Mouse (Mus musculus): ENCODE data around the gene Insr. TPM values are rescaled to one million over a fixed set of nuclear protein-coding genes. Genes with fewer than 3 reads are reported as not detected.

Insr gene
- polyA plus RNA-seq, 1 experiment from 2014 or later = 33.2 TPM

DNA sequence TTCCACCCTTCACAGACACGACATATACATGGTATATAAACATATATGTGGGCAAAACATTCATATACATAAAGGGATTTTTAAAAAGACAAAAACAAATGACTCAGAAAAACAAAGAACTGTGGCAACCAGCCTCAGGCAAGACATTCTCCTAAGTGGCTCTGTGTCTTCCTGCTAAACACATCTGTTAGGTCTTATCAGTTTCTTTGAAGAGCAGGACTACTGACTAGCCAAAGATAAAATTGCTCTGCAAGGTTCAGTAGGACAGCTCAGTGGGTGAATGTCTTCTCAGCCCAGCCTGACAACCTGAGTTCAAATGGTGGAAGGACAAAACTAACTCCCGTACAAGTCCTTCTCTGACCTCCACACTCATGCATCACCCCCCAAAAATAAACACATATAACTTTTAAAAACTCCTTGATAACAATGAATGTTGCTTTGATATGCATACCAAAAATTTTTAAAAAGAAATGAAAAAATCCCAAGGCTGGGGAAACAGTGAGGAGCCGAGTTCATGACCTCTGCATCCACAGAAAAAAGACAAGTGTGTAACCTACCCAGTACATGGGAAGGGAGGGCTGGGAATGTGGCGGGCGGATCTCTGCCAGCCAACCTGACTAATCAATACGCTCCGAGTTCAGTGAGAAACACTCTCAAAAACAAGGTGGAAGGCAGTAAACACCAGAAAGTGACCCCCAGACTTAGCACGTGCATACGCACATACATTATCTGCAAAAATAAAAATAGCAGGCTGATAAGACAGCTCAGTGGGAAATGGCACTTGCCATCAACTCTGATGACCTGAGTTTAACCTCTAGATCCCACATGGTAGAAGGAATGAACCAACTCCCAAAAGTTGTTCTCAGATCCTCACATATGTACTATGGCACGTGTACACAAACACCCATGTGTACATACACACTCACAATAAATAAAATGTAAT lies 49.0 kb downstream of the Insr start:
- peak; percentile 22; the same call in 1 of the 2 replicates for ATAC-seq
- 61% methylated on average over 10 of the region's 10 CpGs for WGBS

DNA sequence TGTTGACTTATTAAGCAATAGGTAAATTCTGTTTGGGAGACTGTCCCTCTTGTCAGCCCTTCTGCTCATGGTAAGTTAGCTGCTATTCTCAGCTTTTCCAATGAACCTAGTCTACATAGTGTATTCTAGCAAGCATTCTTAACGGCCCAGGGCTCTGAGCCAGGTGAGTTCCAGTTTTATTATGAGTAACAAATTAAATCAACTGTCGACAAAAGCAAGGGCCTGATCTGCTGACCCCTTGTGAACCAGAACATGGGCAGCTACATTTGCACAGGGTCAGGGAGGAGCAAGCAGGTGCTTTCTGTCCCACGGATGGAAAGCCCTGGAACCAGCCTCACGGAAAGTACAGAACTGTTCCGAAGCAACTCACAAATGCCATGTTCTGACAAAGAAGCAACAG lies 52.0 kb downstream of the Insr start:
- 0 out of 2 replicates have a peak, but pooled peaks have one; percentile 19 for ATAC-seq
- no peak overlapping the region for H3K27ac ChIP-seq (ENCODE audit: low read length)

More for the DNA sequence above, 49.0 kb downstream of the Insr start:
- Histone ChIP-seq H3K27me3 (replicated peaks; ENCODE audit: control insufficient read depth, insufficient read depth, low read length) (no peaks in the 10 kb centered on the region), H3K9me3 (ENCODE audit: control insufficient read depth, low read length) (no peaks in the 10 kb centered on the region), H3K4me2 (ENCODE audit: low read depth, low read length) (no peak overlapping the region), H3K4me1 (ENCODE audit: control insufficient read depth, insufficient read depth, low read length) (peaks cover 16% of the 10 kb centered on the region), H3K27ac (ENCODE audit: low read length) (no peak overlapping the region), H3K36me3 (ENCODE audit: control insufficient read depth, insufficient read depth, low read length) (no peaks in the 10 kb centered on the region), H3K4me3 (ENCODE audit: low read length) (no peak overlapping the region), H3K9ac (ENCODE audit: low read depth, low read length) (no peak overlapping the region)

DNA sequence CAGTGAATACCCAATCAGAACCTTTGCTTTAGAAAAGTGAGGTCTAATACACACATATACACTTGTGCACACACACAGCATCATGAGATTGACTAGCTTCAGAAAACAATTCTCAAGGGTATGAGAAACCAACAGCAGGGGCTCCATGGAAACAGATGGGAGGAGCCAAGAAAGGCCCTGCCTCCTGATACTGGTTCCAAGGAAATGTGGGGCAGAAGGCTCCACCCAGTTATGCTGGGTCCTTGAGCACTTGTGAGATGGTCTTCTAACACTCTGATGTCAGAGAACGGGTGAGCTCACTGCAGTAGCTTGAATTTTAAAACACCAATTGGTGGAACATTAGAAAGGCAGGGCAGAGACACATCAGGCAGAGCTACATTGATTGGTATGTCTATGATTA lies 53.7 kb downstream of the Insr start:
- Histone ChIP-seq H3K27ac (ENCODE audit: low read length) (peak overlapping the region; percentile 60), H3K4me2 (ENCODE audit: low read depth, low read length) (no peak overlapping the region), H3K4me1 (ENCODE audit: control insufficient read depth, insufficient read depth, low read length) (peaks cover 29% of the 10 kb centered on the region), H3K9ac (ENCODE audit: low read depth, low read length) (no peak overlapping the region), H3K9me3 (ENCODE audit: control insufficient read depth, low read length) (no peaks in the 10 kb centered on the region), H3K27me3 (replicated peaks; ENCODE audit: control insufficient read depth, insufficient read depth, low read length) (no peaks in the 10 kb centered on the region), H3K4me3 (ENCODE audit: low read length) (no peak overlapping the region), H3K36me3 (ENCODE audit: control insufficient read depth, insufficient read depth, low read length) (no peaks in the 10 kb centered on the region)
- no peak for ATAC-seq
- WGBS = 78% methylated on average over 1 of the region's 1 CpGs

More for the DNA sequence above, 52.0 kb downstream of the Insr start:
- Histone ChIP-seq H3K36me3 (ENCODE audit: control insufficient read depth, insufficient read depth, low read length) (no peaks in the 10 kb centered on the region), H3K4me1 (ENCODE audit: control insufficient read depth, insufficient read depth, low read length) (peaks cover 22% of the 10 kb centered on the region), H3K9ac (ENCODE audit: low read depth, low read length) (no peak overlapping the region), H3K4me2 (ENCODE audit: low read depth, low read length) (no peak overlapping the region), H3K4me3 (ENCODE audit: low read length) (no peak overlapping the region), H3K9me3 (ENCODE audit: control insufficient read depth, low read length) (no peaks in the 10 kb centered on the region), H3K27me3 (replicated peaks; ENCODE audit: control insufficient read depth, insufficient read depth, low read length) (no peaks in the 10 kb centered on the region)
- 67% methylated on average over 5 of the region's 5 CpGs for WGBS

DNA sequence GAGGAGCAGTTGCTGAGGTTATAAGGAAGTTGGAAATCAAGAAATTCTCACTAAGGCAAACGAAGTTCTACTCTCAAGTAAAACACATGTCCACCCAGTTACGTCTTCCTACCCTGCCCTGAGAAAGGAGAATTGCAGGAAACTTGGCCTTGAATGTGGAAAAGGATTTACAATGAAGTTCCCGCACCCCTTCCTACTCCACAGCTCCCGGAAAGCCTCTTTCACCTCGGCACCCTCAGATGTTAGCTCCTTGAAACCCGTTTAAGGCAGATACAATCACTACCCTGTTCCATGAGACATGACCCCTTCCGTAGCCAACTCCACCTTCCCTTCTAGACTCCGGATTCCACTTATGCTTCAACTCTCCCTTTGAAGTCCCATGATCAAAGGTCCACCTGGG lies 54.2 kb downstream of the Insr start:
- Histone ChIP-seq H3K9ac (ENCODE audit: low read depth, low read length) (no peak overlapping the region), H3K27ac (ENCODE audit: low read length) (peak overlapping the region; percentile 60), H3K9me3 (ENCODE audit: control insufficient read depth, low read length) (no peaks in the 10 kb centered on the region), H3K27me3 (replicated peaks; ENCODE audit: control insufficient read depth, insufficient read depth, low read length) (no peaks in the 10 kb centered on the region), H3K4me2 (ENCODE audit: low read depth, low read length) (no peak overlapping the region), H3K4me3 (ENCODE audit: low read length) (no peak overlapping the region), H3K36me3 (ENCODE audit: control insufficient read depth, insufficient read depth, low read length) (no peaks in the 10 kb centered on the region), H3K4me1 (ENCODE audit: control insufficient read depth, insufficient read depth, low read length) (peaks cover 30% of the 10 kb centered on the region)
- ATAC-seq = no peak
- 70% methylated on average over 8 of the region's 8 CpGs for WGBS

DNA sequence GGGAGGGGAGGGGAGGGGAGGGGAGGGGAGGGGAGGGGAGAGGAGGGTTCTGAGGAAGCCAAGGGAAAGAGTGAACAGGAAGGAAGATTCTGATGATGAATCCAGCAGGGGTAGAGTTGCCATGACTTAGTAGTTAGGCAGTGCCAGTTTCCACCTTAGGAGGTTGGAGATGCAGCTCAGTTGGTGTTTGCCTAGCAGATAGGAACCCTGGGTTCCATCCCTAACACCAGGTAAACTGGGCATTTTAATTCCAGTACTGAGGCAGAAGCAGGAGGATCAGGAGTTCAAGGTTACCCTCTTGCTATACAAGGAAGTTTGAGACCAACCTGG lies 56.8 kb downstream of the Insr start:
- ATAC-seq = no peak

DNA sequence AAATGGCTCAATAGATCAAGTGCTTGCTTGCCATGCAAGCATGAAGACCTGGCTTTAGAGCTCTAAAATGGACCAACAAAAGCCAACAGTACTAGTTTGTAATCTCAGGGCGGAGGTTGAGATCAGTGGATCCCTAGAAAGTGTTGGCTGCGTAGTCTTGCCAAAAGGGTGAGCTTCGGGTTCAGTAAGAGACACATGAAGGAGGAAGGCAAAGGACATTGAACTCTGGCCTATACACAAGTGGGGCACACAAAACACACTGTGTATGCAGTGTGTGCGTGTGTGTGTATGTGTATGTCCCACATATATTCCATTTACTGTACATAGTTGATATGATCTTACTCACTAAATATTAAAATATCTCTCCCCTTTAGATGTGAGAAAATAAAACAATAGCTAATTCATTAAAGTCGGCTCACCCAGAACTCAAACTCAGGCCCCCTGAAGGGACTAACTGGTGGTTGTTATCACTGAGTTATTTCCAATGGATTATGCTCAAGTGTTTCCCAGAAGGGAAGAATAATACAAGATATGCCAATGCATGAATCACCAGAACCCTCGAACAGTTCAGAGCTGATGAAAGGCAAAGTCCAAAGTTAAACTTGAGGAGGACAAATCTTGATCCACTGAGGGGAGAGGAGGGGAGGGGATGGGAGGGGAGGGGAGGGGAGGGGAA lies 57.3 kb downstream of the Insr start:
- WGBS = 54% methylated on average over 6 of the region's 6 CpGs

More for the DNA sequence above, 56.8 kb downstream of the Insr start:
- Histone ChIP-seq H3K9ac (ENCODE audit: low read depth, low read length) (no peak overlapping the region), H3K4me2 (ENCODE audit: low read depth, low read length) (no peak overlapping the region), H3K27ac (ENCODE audit: low read length) (peak overlapping the region; percentile 66; the same call in 1 of the 2 replicates), H3K4me3 (ENCODE audit: low read length) (no peak overlapping the region), H3K9me3 (ENCODE audit: control insufficient read depth, low read length) (no peaks in the 10 kb centered on the region), H3K36me3 (ENCODE audit: control insufficient read depth, insufficient read depth, low read length) (no peaks in the 10 kb centered on the region), H3K27me3 (replicated peaks; ENCODE audit: control insufficient read depth, insufficient read depth, low read length) (no peaks in the 10 kb centered on the region), H3K4me1 (ENCODE audit: control insufficient read depth, insufficient read depth, low read length) (peaks cover 36% of the 10 kb centered on the region)

DNA sequence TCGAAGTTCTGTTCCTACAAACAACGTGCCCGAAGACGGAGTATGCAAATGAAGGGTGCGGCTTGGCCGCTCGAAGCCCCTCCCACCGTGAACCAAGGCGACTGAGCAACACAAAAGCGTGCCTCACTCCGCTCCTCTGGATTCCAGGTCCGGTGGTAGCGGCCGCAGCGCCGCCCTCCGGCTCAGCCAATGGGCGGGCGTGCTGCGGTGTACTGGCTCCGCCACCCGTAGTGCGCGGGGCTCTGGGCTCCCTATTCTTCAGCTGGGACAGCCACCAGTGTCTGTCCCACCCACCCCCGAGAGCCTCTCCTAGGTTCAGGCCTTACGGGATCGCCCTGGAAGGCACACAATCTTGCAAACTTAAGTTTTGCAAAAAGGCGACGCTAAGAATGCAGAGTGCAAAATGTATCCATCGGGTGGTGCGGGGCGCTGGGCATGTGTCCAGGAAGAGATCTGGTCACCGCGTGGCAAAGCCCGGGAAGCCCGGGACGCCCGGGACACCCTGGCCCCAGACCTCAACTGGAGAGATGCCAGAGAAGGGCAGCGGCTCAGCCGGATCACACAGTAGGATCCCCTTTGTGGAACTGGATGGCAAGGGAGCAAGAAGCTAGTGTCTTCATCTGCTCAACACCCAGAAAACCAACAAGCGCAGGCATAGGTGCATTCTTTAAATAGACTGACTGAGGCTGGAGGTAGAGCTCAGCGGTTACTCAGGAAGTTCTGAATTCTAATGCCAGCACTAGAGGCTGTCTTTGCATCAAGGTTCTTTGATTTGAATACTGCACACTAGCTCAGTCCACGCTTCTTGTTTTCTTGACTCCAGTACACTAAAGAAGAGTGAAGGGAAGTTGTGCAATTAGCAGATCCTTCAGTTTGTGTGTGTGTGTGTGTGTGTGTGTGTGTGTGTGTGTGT lies 58.1 kb downstream of the Insr start:
- ATAC-seq = peak; percentile 98
- H3K27ac ChIP-seq (ENCODE audit: low read length) = peak overlapping the region; percentile 94
- peak overlapping the region; percentile 79 for H3K4me2 ChIP-seq (ENCODE audit: low read depth, low read length)
- no peaks in the 10 kb centered on the region for H3K27me3 ChIP-seq (replicated peaks; ENCODE audit: control insufficient read depth, insufficient read depth, low read length)
- WGBS = under 1% methylated on average over 43 of the region's 43 CpGs
- H3K9me3 ChIP-seq (ENCODE audit: control insufficient read depth, low read length) = no peaks in the 10 kb centered on the region
- no peaks in the 10 kb centered on the region for H3K36me3 ChIP-seq (ENCODE audit: control insufficient read depth, insufficient read depth, low read length)
- H3K4me3 ChIP-seq (ENCODE audit: low read length) = peak overlapping the region; percentile 63
- H3K9ac ChIP-seq (ENCODE audit: low read depth, low read length) = peak overlapping the region; percentile 82
- peaks cover 45% of the 10 kb centered on the region for H3K4me1 ChIP-seq (ENCODE audit: control insufficient read depth, insufficient read depth, low read length)

More for the DNA sequence above, 57.3 kb downstream of the Insr start:
- no peak for ATAC-seq
- Histone ChIP-seq H3K36me3 (ENCODE audit: control insufficient read depth, insufficient read depth, low read length) (no peaks in the 10 kb centered on the region), H3K27ac (ENCODE audit: low read length) (peak overlapping the region; percentile 94), H3K9me3 (ENCODE audit: control insufficient read depth, low read length) (no peaks in the 10 kb centered on the region), H3K4me2 (ENCODE audit: low read depth, low read length) (peak overlapping the region; percentile 79), H3K4me3 (ENCODE audit: low read length) (peak overlapping the region; percentile 63), H3K9ac (ENCODE audit: low read depth, low read length) (peak overlapping the region; percentile 82; the same call in 1 of the 2 replicates), H3K27me3 (replicated peaks; ENCODE audit: control insufficient read depth, insufficient read depth, low read length) (no peaks in the 10 kb centered on the region), H3K4me1 (ENCODE audit: control insufficient read depth, insufficient read depth, low read length) (peaks cover 37% of the 10 kb centered on the region)

DNA sequence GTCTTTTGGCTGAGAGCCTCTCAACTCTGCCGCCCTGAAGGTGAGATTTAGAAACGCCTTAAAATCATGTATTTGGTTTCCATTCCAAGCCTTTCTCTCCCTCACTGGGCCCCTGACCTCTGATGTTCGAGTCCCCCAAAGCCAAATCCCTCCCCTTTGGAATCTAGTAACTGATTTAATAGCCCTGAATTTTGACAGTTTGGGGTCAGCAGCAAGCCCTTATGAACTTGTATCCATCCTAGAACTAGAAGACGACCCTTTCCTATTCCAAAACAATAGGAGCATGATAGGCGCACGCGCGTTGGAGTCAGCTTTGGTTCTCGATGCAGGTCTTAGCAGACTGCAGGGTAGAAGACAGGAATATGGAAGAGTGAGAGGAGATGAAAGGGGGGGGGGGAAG lies 58.9 kb downstream of the Insr start:
- ATAC-seq = peak; percentile 41

More for the DNA sequence above, 58.9 kb downstream of the Insr start:
- 3% methylated on average over 9 of the region's 9 CpGs for WGBS
- H3K36me3 ChIP-seq (ENCODE audit: control insufficient read depth, insufficient read depth, low read length) = no peaks in the 10 kb centered on the region
- peaks cover 47% of the 10 kb centered on the region for H3K4me1 ChIP-seq (ENCODE audit: control insufficient read depth, insufficient read depth, low read length)
- H3K27me3 ChIP-seq (replicated peaks; ENCODE audit: control insufficient read depth, insufficient read depth, low read length) = no peaks in the 10 kb centered on the region
- peak overlapping the region; percentile 79 for H3K4me2 ChIP-seq (ENCODE audit: low read depth, low read length)
- peak overlapping the region; percentile 82 for H3K9ac ChIP-seq (ENCODE audit: low read depth, low read length)
- H3K27ac ChIP-seq (ENCODE audit: low read length) = peak overlapping the region; percentile 94
- no peaks in the 10 kb centered on the region for H3K9me3 ChIP-seq (ENCODE audit: control insufficient read depth, low read length)
- H3K4me3 ChIP-seq (ENCODE audit: low read length) = peak overlapping the region; percentile 63

All from intestine, embryonic 16.5 days (tissue).